Mouse (Mus musculus) kidney, adult 2 months (tissue): ENCODE measurements around the gene Prl2b1.

Source experiments
- CTCF ChIP-seq: fragments of 200-500 bp; conservative IDR thresholded peaks from 2 replicates; pipeline ENCODE4 v1.5.1; 2011; ENCODE audit warnings: low read depth, mild to moderate bottlenecking, control low read depth, low read length, moderate library complexity, mixed read lengths; ENCODE audit not compliant: insufficient read depth, insufficient read length
- POLR2A ChIP-seq: fragments of 200-500 bp; IDR thresholded peaks from one replicate; pipeline ENCODE4 v1.6.1; 2011; ENCODE audit warnings: low read depth, low read length, control low read depth

- TF ChIP-seq POLR2A = no peak
- TF ChIP-seq CTCF = no peak
Measured at GRCm38 (mm10) chr13:27399061-27399724, 8.5 kb upstream of the Prl2b1 start.
